Mouse (Mus musculus): ENCODE results near the gene Cfap69. TPM values are rescaled to one million over a fixed set of nuclear protein-coding genes. Genes with fewer than 3 reads are reported as not detected.

The Cfap69 gene
- polyA plus RNA-seq, 1 experiment from 2014 or later: 0.38 TPM

DNA sequence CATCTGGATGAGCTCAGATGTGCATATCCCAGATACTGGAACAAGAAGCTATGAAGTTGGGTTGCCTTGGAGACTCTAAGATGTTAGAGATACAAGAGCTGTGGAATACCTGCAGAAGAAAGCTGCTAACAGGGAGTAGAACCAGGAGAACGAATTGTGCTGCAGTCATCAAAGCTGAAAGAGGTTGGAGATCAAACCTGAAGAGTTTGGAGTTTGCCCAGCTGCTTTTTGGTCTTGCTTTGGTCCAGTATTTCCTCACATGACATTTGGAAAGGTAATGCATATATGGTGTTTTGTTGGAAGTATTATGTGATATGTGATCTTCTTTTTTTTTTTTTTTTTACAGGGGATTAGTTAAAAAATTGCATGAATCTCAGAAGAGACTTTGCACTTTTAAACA, 127.9 kb downstream of the Cfap69 start:
- no peaks in the 10 kb centered on the region for H3K4me1 ChIP-seq (replicated peaks; ENCODE audit: control insufficient read depth, insufficient read depth, low read length)
- no peaks in the 10 kb centered on the region for H3K9me3 ChIP-seq (ENCODE audit: control insufficient read depth)
- no peak overlapping the region for H3K9ac ChIP-seq (ENCODE audit: low read depth, low read length)
- no peaks in the 10 kb centered on the region for H3K27me3 ChIP-seq (replicated peaks; ENCODE audit: control insufficient read depth, insufficient read depth, low read length)
- ATAC-seq: no peak
- peaks cover 5% of the 10 kb centered on the region; the same call in 1 of the 2 replicates for H3K36me3 ChIP-seq (ENCODE audit: control insufficient read depth, insufficient read depth)
- no peak overlapping the region for H3K27ac ChIP-seq (ENCODE audit: low read depth, low read length)
- no peak overlapping the region for H3K4me2 ChIP-seq (replicated peaks; ENCODE audit: low read depth)
- no peak for TF ChIP-seq CTCF (IDR thresholded peaks at IDR 0.05; ENCODE audit: low read depth)
- 81% methylated on average over 1 of the region's 1 CpGs for WGBS
- no peak overlapping the region for H3K4me3 ChIP-seq (ENCODE audit: low read depth, low read length)

DNA sequence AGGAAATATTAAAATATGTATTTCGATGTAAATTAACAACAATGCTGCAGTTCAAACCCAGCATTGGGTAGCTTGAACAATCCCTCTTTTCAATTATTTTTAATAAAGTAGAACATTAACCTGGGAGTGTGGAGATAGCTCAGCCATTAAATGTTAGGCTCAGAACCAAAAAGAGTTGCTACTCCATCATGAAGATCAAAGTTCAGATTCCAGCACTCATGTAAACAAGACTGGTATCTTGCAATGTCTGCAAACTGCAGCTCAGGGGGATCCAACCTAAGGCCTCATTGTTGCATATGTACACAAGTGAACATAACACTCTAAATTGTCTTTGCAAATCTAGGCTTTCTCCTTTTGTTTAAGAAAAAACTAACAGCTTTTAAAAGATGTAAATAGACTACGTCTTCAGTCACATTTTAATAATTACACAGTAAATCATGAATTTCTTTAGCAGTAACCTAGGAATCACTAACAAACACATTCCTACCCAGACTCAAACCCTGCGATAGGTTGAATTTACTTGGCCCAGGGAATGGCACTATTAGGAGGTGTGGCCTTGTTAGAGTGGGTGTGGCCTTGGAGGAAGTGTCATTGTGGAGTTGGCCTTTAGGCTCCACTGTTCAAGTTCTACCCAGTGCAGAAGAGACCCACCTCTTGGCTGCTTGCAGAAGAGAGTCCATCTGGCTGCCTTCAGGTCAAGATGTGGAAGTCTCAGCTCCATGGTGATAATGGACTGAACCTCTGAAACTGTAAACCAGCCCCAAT, 130.2 kb downstream of the Cfap69 start:
- ATAC-seq: no peak
- no peak overlapping the region for H3K4me3 ChIP-seq (ENCODE audit: low read depth, low read length)
- no peaks in the 10 kb centered on the region for H3K27me3 ChIP-seq (replicated peaks; ENCODE audit: control insufficient read depth, insufficient read depth, low read length)
- H3K4me2 ChIP-seq (replicated peaks; ENCODE audit: low read depth): no peak overlapping the region
- no peak for TF ChIP-seq CTCF (IDR thresholded peaks at IDR 0.05; ENCODE audit: low read depth)
- no peak overlapping the region for H3K27ac ChIP-seq (ENCODE audit: low read depth, low read length)
- H3K36me3 ChIP-seq (ENCODE audit: control insufficient read depth, insufficient read depth): 0 out of 2 replicates have a peak, but pooled peaks cover 4% of the 10 kb centered on the region
- no peaks in the 10 kb centered on the region for H3K4me1 ChIP-seq (replicated peaks; ENCODE audit: control insufficient read depth, insufficient read depth, low read length)
- WGBS: 47% methylated on average over 3 of the region's 3 CpGs
- H3K9ac ChIP-seq (ENCODE audit: low read depth, low read length): no peak overlapping the region
- no peaks in the 10 kb centered on the region for H3K9me3 ChIP-seq (ENCODE audit: control insufficient read depth)

Other genes starting within 250 kb of the Cfap69 start
- 3.8 and 4.4 TPM in 2 replicates for gene Cdk14, start 243.9 kb downstream of the Cfap69 start, polyA plus RNA-seq (2015; fragmentation: Nextera tagmentation; extraction: Ambion mirVana)
- not detected in 2 replicates for gene 1700015F17Rik, start 185.1 kb downstream of the Cfap69 start, polyA plus RNA-seq (2015; fragmentation: Nextera tagmentation; extraction: Ambion mirVana)
- gene Cldn12, start 149.3 kb downstream of the Cfap69 start, polyA plus RNA-seq (2015; fragmentation: Nextera tagmentation; extraction: Ambion mirVana): 14.6 and 15.1 TPM in 2 replicates
- gene Gtpbp10, start 104.7 kb downstream of the Cfap69 start, polyA plus RNA-seq (2015; fragmentation: Nextera tagmentation; extraction: Ambion mirVana): 12.7 TPM in 2 replicates
- gene Gm8773, start 90.4 kb downstream of the Cfap69 start, polyA plus RNA-seq (2015; fragmentation: Nextera tagmentation; extraction: Ambion mirVana): 1.3 TPM in 2 replicates
- gene Steap2, start 30.3 kb upstream of the Cfap69 start, polyA plus RNA-seq (2015; fragmentation: Nextera tagmentation; extraction: Ambion mirVana): 6.5 and 6.9 TPM in 2 replicates
- 1.9 and 2.3 TPM in 2 replicates for gene Steap1, start 85.1 kb upstream of the Cfap69 start, polyA plus RNA-seq (2015; fragmentation: Nextera tagmentation; extraction: Ambion mirVana)